Mouse (Mus musculus): ENCODE measurements around the gene Ccdc191. TPM values are rescaled to one million over a fixed set of nuclear protein-coding genes. Genes with fewer than 3 reads are reported as not detected.

The Ccdc191 gene
- total RNA-seq, 2 experiments from 2014 or later, result 5.1 to 5.3 TPM

- no peak overlapping the region for H3K27ac ChIP-seq
- no peak overlapping the region for H3K4me3 ChIP-seq
- intact Hi-C loops (cut with DNase I), result no loop called here
- no peak for TF ChIP-seq CTCF (IDR thresholded peaks at IDR 0.05)
- DNase-seq (ENCODE audit: extremely low spot score in 1 of 2, low spot score in 2 of 2), result no peak
These were observed 109.9 kb downstream of the Ccdc191 start for GRCm38 (mm10) chr16:43999541-43999940.

DNA sequence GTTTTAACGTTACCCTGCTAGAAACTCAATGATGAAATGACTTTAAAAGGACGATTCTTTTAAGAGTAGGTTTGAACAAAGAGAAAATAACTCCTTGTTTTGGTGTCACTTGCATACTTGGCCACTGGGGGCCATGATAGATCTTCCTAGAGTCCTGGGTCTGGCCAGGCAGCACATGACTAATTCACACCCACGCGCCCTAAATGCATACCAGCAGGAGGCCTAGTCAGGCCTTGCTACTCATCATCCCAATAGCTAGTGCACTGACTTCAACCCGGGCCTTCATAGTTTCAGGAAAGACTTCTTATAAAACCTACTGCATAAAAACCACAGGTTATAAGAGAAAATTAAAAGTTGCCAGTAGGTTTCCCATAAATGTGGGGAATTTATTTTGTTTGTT lies 112.5 kb downstream of the Ccdc191 start:
- no peak for DNase-seq (ENCODE audit: extremely low spot score in 1 of 2, low spot score in 2 of 2)
- no peak overlapping the region for H3K27ac ChIP-seq
- TF ChIP-seq CTCF (IDR thresholded peaks at IDR 0.05), result no peak
- H3K4me3 ChIP-seq, result no peak overlapping the region
- intact Hi-C loops (cut with DNase I), result no loop called here

GRCm38 (mm10) chr16:44011010-44011409 lies 121.4 kb downstream of the Ccdc191 start:
- no peak overlapping the region for H3K27ac ChIP-seq
- no peak overlapping the region for H3K4me3 ChIP-seq
- DNase-seq (ENCODE audit: extremely low spot score in 1 of 2, low spot score in 2 of 2), result no peak
- intact Hi-C loops (cut with DNase I), result no loop called here
- TF ChIP-seq CTCF (IDR thresholded peaks at IDR 0.05), result no peak

Small RNA genes within 50 kb of the gene (microRNA-seq; reads per million reads assigned to microRNA genes)
- gene Mir3470b, result 0 reads per million in 2 experiments

Other genes starting within 250 kb of the Ccdc191 start
- gene Tigit, start 225.7 kb upstream of the Ccdc191 start, total RNA-seq (2021), result not detected
- 1 to 10 TPM in 1 of 2 experiments, under 1 TPM in 1; 0.32 to 1.7 TPM for gene Drd3, start 135.8 kb upstream of the Ccdc191 start, total RNA-seq (2021)
- 10 to 100 TPM; 36.7 to 37.7 TPM for gene Qtrt2, start 37.0 kb downstream of the Ccdc191 start, total RNA-seq (2021)
- gene Zdhhc23, start 90.0 kb downstream of the Ccdc191 start, total RNA-seq (2021), result 10 to 100 TPM; 27.0 to 28.2 TPM
- gene Gramd1c, start 173.5 kb downstream of the Ccdc191 start, total RNA-seq (2021), result 1 to 10 TPM; 1.7 to 2.0 TPM
- 100 to 1,000 TPM; 428 to 489 TPM for gene Atp6v1a, start 249.9 kb downstream of the Ccdc191 start, total RNA-seq (2021)